Mouse (Mus musculus): ENCODE results near the gene Sec62.

The Sec62 gene

GRCm38 (mm10) chr3:30792737-30793402 is at the start of gene Sec62:
TSS of gene Sec62 (plus strand) at chr3:30792875.
- peak; percentile 83 for DNase-seq (ENCODE audit: low read depth, low spot score)

- DNase-seq (ENCODE audit: low read depth, low spot score) = no peak
Measured at GRCm38 (mm10) chr3:30742891-30743290, 49.8 kb upstream of the Sec62 start.

- no peak for DNase-seq (ENCODE audit: low read depth, low spot score)
Measured at GRCm38 (mm10) chr3:30746006-30746405, 46.7 kb upstream of the Sec62 start, which contains the start of gene Samd7. TSS of gene Samd7 (plus strand) at chr3:30746293.

- no peak for DNase-seq (ENCODE audit: low read depth, low spot score)
Measured at GRCm38 (mm10) chr3:30748316-30748715, 44.4 kb upstream of the Sec62 start.

- no peak for DNase-seq (ENCODE audit: low read depth, low spot score)
Measured at GRCm38 (mm10) chr3:30754696-30755095, 38.0 kb upstream of the Sec62 start.

GRCm38 (mm10) chr3:30764877-30765276 is 27.8 kb upstream of the Sec62 start:
- peak; percentile 42 for DNase-seq (ENCODE audit: low read depth, low spot score)

- peak; percentile 91 for DNase-seq (ENCODE audit: low read depth, low spot score)
Measured at GRCm38 (mm10) chr3:30765311-30766027, 27.2 kb upstream of the Sec62 start.

- peak; percentile 79 for DNase-seq (ENCODE audit: low read depth, low spot score)
Measured at GRCm38 (mm10) chr3:30766177-30766576, 26.5 kb upstream of the Sec62 start.

GRCm38 (mm10) chr3:30767271-30767670 is 25.4 kb upstream of the Sec62 start:
- DNase-seq (ENCODE audit: low read depth, low spot score) = no peak

GRCm38 (mm10) chr3:30769755-30770515 is 22.7 kb upstream of the Sec62 start:
- DNase-seq (ENCODE audit: low read depth, low spot score) = no peak

- no peak for DNase-seq (ENCODE audit: low read depth, low spot score)
Measured at GRCm38 (mm10) chr3:30771560-30771959, 21.1 kb upstream of the Sec62 start.

- no peak for DNase-seq (ENCODE audit: low read depth, low spot score)
Measured at GRCm38 (mm10) chr3:30772631-30773030, 20.0 kb upstream of the Sec62 start.

- no peak for DNase-seq (ENCODE audit: low read depth, low spot score)
Measured at GRCm38 (mm10) chr3:30774677-30775076, 18.0 kb upstream of the Sec62 start.

- DNase-seq (ENCODE audit: low read depth, low spot score) = no peak
Measured at GRCm38 (mm10) chr3:30777984-30778383, 14.7 kb upstream of the Sec62 start.

- no peak for DNase-seq (ENCODE audit: low read depth, low spot score)
Measured at GRCm38 (mm10) chr3:30788531-30788930, 4.1 kb upstream of the Sec62 start.

GRCm38 (mm10) chr3:30793403-30794221 is 937 bp downstream of the Sec62 start:
- peak; percentile 48 for DNase-seq (ENCODE audit: low read depth, low spot score)

GRCm38 (mm10) chr3:30802171-30802570 is 9.5 kb downstream of the Sec62 start:
- DNase-seq (ENCODE audit: low read depth, low spot score) = no peak

GRCm38 (mm10) chr3:30812881-30813280 is 20.2 kb downstream of the Sec62 start:
- no peak for DNase-seq (ENCODE audit: low read depth, low spot score)

GRCm38 (mm10) chr3:30818630-30819125 is 26.0 kb downstream of the Sec62 start:
- DNase-seq (ENCODE audit: low read depth, low spot score) = no peak

- DNase-seq (ENCODE audit: low read depth, low spot score) = no peak
Measured at GRCm38 (mm10) chr3:30822163-30822562, 29.5 kb downstream of the Sec62 start.

GRCm38 (mm10) chr3:30826069-30826468 is 33.4 kb downstream of the Sec62 start:
- no peak for DNase-seq (ENCODE audit: low read depth, low spot score)

All from c-Kit-negative CD71-positive TER-119-positive erythroid progenitor cells, embryonic 14.5 days (primary cell).